Mouse (Mus musculus): ENCODE measurements around the gene Coro6.

Coro6 gene

DNA sequence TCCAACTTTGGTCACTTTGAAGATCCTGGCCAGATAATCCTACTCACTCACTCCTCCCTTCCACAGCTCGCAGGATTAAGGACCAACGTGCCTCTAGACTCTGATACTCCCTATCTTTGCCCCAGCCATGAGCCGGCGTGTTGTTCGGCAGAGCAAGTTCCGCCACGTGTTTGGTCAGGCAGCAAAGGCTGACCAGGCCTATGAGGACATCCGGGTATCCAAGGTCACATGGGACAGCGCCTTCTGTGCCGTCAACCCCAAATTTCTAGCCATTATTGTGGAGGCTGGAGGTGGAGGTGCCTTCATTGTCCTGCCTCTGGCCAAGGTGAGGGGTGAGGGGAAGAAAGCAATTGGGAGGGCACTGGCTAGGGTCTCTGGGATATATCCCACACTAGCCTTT is 1.6 kb downstream of the Coro6 start:
- no peak for DNase-seq (ENCODE audit: extremely low read depth, insufficient read length, low spot score)

DNA sequence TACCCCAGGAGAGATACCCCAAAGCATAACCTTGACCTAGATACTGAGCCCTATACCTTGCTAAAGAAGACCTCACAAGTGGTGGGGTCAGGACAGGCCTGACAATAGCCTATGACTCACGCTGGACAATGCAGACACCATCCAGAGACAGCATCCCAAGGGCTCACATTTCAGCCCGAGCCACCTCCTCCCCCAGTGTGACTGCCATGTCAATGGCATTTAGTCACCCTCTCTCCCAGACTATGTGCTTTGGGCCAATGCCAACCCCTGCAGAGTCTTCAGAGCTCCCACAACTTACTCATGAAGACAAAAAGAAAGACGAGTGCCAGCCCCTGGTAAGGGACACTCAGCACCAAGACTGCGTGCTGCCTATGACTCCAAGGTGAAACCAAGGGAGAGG is 2.5 kb downstream of the Coro6 start:
- peak; percentile 78 for DNase-seq (ENCODE audit: extremely low read depth, insufficient read length, low spot score)

DNA sequence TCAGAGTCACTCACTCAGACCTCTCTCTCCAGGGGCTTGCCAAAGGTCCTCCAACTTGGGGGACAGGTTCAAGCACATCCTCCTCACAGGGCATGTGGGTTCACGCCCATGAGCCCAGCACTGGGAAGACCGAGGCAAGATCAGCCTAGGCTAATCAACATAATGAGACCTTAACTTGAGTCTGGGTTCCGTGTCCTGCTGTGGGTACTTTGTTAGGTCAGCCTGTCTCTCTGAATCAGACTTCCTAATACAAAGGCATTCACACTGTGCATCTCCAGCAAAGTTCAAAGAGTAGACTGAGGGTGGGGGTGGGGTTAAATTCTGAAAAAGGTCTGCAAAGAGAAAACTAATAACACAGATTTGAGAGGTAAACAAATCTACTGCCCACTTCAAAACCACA is 2.9 kb downstream of the Coro6 start:
- DNase-seq (ENCODE audit: extremely low read depth, insufficient read length, low spot score): no peak

DNA sequence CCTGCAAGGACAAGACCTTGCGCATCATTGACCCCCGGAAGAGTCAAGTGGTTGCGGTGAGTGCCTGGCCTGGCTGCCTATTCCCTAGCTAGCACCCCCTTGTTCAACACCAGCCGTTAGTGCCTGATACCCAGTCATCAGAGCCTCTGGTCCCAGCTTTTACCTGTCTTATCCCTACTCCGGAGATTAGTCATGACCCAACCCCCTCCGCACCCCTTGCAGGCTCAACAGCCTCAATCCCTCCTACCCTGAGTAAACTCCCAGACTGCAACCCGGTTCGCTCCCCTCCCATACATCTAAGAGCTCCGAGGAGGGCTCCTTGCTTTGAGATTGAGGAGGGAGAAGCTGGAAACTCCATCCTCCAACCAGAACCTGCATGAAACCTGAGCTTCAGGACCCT is 4.3 kb downstream of the Coro6 start:
- no peak for DNase-seq (ENCODE audit: extremely low read depth, insufficient read length, low spot score)

DNA sequence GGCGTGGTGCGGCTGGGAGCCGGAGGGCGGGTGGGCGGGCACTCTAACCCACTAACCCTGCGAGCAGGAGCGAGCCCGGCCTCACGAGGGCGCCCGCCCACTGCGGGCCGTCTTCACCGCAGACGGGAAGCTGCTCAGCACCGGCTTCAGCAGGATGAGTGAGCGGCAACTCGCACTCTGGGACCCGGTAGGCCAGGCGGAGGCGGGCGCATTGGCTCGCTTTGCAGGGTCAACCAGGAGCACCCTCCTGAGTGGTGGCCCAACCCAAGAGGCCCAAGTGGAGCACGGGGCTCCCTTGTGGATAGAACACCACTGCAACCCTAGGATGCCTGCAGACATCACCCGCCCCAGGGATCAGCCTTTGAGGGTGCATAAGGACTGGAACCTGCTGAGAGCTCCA is 4.9 kb downstream of the Coro6 start:
- peak; percentile 73 for DNase-seq (ENCODE audit: extremely low read depth, insufficient read length, low spot score)

DNA sequence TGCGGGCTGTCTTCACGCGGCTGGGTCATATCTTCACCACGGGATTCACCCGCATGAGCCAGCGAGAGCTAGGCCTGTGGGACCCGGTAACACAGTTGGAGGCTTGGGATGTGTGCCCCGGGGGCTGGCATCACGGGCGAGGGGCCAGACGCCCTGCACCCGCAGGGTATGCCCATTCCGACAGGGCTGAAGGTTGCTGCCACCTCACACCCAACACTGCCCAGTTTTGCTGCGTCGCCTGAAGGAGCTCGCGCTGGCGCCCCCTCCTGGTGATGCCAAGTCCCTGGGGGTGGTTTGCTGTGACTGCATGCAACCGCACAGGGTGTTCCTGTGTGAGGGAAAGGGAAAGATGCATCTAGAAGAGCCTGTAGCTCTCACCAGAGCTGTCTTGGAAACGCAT is 5.6 kb downstream of the Coro6 start:
- peak; percentile 61 for DNase-seq (ENCODE audit: extremely low read depth, insufficient read length, low spot score)

DNA sequence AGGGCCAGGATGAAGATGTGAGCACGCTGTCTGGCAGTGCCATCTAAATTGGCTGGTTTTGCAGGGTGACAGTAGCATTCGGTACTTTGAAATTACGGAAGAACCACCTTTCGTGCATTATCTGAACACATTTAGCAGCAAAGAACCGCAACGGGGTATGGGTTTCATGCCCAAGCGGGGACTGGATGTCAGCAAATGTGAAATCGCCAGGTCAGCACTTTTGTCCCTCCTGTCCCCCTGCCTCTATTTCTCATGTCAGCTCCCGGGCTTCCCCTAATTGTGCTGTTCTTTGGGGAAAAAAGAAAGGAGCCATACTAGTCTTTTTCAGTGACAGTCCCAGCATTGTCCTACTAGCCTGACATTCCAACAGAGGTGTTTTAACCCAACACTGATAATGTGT is 6.2 kb downstream of the Coro6 start:
- no peak for DNase-seq (ENCODE audit: extremely low read depth, insufficient read length, low spot score)

DNA sequence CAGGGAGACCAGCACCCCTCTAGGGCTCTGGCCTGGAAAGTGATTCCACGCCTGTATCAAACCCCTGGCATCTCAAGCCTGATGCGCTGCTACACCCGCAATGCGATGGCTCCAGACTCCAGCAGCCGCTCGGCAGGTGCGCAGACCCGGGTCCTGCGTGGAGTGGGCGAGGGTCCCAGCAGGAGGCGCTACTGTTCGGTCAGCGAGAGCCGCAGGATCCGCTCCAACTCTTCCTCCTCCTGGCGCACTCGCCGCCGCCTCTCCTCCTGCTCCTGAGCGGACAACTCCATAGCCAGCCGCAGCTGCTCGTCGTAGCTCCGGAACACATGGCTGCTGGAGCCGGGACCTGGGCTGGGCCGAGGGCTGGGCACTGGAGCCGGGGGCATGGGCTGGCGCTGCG is 9.2 kb downstream of the Coro6 start:
- DNase-seq (ENCODE audit: extremely low read depth, insufficient read length, low spot score): no peak

DNA sequence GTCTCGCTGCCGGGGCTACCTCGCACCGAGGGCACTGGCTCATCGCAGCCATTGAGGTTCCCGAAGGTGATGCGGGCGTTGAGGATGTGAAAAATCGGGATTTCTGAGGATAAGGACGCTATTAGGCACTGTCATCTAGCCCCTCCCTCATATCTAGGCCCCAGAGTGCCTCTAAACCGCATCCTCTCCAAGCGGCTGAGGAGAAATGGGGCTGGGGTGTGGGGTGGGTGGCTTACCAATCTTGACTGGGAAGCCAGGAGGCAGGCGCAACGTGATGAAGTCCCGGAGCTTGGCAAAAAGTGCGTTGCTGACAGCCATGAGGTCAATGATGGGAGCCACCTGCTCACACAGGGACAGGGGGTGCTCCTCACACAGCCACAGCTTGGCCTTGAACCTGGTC is 10.6 kb downstream of the Coro6 start:
- no peak for DNase-seq (ENCODE audit: extremely low read depth, insufficient read length, low spot score)

DNA sequence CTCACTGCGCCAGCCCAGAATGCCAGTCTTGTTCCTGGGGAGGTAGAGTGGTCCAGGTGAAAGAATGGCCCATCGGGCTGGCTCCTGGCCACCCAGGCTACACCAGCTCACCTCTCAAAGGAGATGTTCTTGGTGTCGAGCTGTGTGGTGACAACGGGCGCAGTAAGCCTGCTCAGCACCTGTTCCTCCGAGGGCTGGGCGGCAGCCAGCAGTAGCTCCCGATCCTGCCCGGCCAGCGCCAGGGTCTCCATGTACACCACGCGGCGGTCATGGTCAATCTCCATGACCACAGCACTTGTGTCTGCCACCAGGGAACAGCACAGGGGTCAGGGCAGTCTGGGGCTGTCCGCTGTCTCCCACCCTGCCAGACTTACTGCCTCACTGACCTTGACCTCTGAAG is 14.0 kb downstream of the Coro6 start:
- DNase-seq (ENCODE audit: extremely low read depth, insufficient read length, low spot score): no peak

DNA sequence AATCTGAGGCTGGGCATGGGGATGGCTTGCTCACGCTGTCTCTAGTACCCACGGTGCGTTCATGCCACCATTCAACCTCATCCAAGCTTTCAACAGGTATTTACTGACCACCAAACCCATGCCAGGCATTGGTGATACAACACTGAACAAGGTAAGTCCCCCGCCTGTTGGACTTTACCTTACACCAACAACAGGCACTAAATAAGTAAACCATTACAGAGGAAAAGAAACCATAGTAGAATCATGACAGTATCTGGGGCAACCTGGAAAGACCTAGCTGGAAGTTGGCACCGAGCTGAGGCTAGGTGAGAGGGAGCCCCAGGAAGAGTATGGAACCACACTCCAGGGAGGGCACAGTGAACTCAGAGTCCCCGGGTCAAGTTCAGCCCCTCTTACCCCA is 14.7 kb downstream of the Coro6 start:
- no peak for DNase-seq (ENCODE audit: extremely low read depth, insufficient read length, low spot score)

DNA sequence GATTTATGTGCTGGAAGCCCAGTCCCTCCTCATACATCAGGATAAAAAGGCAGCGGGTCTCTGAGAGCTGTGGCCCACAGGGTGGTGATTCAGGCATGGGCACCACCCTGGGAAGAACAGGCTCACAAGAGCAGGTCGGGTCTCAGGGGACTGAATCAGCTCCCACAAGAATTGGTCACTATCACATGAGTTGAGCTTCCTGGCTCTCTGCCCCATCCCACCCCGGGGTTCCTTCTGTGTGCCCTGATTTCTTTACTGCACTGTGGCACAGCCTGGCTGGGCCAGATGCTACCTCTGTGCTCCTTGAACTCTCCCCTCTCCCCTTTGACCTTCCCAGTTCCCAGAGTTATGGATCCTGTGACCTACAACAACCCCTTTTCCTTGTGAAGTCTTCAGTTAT is 20.8 kb downstream of the Coro6 start:
- peak; percentile 66 for DNase-seq (ENCODE audit: extremely low read depth, insufficient read length, low spot score)

DNA sequence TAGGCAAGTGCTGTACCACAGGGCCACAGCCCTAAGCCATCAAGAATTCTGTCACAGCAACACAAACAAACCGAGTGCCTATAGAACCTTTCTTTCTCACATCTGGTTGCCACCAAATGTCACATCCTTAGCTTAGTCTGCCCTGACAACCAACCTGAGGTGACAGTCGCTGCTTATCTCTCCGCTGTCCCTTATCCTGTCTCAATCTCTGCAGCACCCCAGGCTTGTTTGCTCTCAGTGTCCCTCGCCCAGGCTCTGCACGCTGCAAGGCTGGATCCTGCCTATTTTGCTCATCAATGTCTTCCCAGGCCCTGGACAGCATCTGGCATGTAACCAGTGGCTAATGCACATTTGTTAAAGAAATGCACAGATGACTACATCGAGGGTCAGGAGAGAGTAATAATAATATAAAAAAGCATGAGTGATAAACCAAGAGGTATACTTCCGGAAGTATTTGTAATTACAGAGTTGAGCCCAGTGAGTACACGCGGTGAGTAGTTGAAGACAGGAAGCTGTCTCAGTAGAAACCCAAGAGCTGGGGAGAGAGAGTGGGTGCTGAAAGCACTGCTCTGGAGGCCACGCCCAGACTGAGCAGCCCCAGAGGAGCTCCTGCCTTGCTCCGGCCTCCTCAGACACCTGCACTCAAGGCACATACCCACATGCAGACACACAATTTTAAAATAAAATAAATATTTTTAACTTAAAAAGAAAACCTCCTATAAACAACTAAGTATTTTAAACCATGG is 21.5 kb downstream of the Coro6 start:
- DNase-seq (ENCODE audit: extremely low read depth, insufficient read length, low spot score): peak; percentile 52

DNA sequence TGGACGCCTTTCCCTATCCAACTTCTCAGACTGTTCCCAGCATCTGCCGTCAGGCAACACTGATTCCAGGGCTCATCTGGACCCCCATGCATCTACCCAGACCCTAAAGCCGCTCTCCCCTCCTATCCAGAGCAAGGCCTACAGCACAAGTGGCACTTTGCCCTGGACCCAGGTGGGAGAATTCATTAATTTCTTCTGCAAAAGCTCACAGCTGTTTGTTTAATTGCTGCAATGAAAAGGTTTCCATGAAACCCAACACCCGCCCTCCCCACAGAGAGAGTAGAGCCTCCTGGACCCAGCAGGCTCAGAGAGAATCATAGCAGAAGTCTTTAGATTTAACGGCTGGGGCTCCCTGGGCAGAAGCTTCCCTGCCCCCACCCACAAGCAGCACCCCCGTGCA is 23.0 kb downstream of the Coro6 start:
- DNase-seq (ENCODE audit: extremely low read depth, insufficient read length, low spot score): no peak

DNA sequence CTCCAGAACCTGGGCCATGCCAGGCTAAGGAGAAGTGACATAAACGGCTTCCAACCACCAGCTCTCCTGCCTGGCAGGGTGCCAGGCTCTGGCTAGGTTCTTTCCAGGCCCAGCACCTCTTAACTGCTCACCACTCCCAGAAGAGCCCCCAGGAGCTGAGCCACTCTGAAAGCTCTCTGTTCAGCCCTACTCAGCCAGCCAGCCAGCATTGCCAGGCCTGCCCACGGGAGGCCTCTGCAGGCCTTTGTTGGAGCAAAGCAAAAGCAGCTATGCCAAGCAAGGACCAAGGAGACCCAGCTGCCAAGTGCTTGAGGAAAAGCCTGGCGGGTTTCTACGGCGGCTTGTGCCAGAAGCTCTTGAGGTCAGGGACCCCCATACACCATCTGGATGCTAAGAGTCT is 24.6 kb downstream of the Coro6 start:
- no peak for DNase-seq (ENCODE audit: extremely low read depth, insufficient read length, low spot score)

DNA sequence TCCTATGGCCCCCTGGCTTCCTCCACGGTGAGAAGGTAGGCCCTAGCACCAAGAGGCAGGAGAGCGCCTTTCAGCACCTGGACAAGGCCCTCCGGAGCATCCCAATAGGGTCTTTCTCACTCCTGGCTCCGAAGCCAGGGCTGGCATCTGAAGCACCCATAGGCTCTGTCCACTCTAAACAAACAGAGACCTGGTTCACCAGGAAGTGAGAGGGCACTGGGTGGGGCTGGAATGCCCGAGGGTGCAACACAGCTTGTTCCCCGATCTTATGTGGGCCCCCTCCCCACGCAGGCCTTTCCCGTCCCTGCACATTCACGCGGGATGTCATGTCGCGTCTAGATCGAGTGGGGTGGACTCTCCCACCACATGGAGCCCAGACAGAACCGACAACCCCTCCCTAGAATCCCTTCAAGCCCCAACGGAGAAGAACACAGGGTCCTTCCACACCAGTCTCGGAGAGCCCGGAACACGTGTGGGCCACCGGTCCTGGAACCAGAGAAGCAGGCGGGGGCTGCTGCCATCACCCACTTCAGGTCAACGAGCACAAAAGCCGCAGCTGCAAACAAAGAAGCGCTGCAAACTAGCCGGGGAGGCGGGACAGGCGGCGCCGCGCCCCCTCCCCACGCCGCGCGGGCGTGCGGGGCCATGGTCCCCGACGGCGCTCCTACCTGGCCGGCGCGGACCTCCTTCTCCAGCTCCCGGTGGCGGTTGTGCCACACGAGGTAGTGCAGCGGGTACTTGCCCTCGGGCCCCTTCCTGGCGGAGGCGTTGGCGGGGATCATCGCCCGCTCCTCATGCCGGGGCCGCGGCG is 26.8 kb downstream of the Coro6 start:
- DNase-seq (ENCODE audit: extremely low read depth, insufficient read length, low spot score): peak; percentile 63

DNA sequence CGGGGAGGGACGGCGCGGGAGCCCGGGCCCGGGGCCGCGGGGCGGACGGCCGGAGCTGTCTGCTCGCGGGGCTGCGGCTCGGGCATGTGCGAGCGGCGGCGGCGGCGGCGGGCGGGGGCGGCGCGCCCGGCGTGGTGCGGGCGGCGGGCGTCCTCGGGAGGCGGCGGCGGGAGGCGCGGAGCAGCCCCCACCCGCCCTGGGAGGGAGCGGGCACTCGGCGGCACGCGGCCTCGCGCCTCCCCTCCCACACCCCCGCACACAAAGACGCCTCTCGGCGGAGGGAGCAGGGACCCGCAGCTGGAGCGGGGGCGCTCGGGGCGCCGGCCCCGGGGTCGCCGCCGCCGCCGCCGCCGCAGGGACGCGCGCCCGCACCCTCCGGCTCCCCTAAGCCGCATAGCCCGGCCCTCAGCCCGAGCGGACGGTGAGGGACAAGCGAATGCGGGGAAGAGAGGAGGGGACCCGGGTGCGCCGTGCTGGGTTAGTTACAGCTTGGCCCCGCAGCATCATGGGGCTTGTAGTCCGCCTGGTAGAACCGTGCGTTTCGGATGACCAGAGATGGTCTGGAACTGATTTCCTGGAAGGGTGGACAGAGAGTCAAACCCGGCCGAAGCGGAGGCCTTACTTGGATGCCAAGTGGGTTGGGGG is 27.5 kb downstream of the Coro6 start, which contains the start of gene Ankrd13b:
TSS of gene Ankrd13b (minus strand) at position 88 of the 645 bp plus-strand sequence.
- DNase-seq (ENCODE audit: extremely low read depth, insufficient read length, low spot score): peak; percentile 61

DNA sequence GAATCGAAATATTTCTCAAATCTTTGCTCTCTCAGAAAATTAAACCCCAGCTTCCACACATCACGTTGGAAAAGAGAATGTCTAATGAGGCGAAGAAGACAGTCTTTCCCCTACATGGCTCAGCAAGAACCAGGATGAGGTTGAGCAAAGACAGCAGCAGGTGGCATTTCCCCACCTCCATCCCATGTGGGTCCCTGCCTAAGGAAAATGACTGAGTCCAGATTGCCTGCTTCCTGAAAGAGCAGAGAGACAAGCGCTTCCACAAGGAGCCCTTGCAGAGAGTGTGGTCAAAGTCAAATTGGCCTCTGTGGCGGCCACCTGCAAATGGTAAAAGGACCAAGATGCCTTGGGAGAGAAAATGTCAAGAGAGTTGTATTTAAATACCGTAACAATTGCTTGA is 28.2 kb downstream of the Coro6 start:
- DNase-seq (ENCODE audit: extremely low read depth, insufficient read length, low spot score): no peak

DNA sequence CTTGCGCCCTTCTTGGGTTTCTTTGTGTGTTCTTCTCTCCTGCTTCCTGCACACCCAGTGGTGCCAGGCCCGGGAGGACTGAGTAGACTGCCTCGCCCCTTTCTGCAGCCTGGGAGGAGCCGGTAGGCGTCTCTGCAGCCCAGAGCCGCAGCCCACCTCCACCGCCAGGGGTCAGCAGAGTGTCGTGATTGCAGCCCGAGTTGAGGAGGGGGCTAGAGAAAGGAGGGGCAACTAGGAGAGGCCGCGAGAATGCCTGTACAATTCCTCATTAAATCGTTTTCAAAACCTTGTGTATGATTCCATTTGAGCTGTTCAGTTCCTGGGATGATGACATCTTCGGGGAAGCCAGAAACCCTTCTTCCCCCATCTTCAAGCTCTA is 28.9 kb downstream of the Coro6 start:
- DNase-seq (ENCODE audit: extremely low read depth, insufficient read length, low spot score): peak; percentile 87

DNA sequence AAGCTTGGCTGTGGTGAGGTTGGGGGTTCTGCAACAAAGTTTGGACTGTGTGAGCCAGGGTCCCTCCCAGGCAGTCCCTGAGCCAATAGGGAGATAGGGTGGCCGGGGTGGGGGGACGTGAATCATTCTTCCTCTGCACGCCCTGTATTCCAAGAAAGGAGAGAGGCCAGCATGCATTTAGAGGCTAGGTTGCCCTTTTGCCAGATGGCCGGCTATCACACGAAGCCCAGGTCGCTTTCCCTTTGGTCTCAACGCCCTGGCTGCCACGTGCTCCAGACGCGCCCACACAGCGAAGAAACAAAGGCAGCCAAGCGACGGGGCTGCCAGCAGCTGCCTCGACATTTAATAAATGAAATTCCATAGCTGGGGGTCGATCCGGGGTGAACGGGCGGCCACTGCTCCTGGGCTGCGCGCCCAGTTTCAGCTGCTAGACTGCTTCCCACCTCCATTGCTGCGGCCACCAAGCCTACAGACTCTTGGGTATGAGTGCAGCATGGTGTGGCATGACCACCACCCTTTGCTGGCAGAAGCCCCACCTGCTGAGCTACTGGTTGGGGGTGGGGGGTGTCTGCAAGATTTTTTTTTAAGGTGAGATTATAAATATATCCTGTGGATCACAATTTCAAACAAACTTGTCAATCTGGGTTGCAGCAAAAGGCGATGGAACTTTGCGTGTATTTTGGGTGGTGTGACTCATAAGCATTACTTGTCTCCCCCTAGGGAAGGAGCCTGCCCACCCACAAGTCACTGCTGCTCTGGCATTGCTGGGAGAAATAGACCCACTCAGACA is 29.5 kb downstream of the Coro6 start:
- peak; percentile 83 for DNase-seq (ENCODE audit: extremely low read depth, insufficient read length, low spot score)

DNA sequence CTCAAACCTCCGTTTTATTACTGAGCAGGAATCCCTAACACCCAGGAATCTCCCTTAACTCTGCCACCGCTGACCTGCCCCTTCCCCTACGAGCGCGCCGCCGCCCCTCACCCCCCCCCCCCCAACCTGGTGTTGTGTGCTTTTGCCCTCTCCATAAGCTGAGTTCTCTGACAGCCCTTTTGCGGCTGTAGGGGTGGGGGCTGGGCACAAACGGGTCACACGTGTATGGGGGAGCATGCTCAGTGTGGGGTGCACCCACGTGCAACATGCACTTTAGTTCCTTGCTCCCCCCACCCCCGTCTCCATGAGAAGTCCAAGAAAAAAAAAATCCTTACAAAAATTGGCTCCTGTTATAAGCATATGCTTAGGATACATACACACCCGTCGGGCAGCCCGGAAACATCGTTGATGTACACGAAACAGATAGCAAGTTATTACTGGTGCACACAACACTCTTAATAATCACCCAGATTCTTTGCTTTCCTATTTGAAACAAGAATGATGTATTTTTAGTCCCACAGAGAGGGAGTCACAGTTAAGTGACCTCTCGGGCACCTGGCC is 30.2 kb downstream of the Coro6 start:
- DNase-seq (ENCODE audit: extremely low read depth, insufficient read length, low spot score): peak; percentile 61
